Mouse (Mus musculus) lung, postnatal 0 days (tissue): ENCODE results near the gene Mpzl2.

Experiments
- CTCF ChIP-seq: IDR thresholded peaks from 2 replicates; pipeline ENCODE4 v1.5.1; 2016; ENCODE audit warnings: antibody characterized with exemption, mild to moderate bottlenecking
- EP300 ChIP-seq: IDR thresholded peaks from 2 replicates; pipeline ENCODE4 v1.6.1; 2016; ENCODE audit warnings: antibody characterized with exemption, mild to moderate bottlenecking, control low read depth

GRCm38 (mm10) chr9:45097877-45098276, 58.3 kb downstream of the Mpzl2 start:
- TF ChIP-seq CTCF (no peak), EP300 (no peak)
